Mouse (Mus musculus) kidney, adult 2 months (tissue): Measurements from ENCODE around the gene Nfia.

ENCODE experiments used
- CTCF ChIP-seq: fragments of 200-500 bp; conservative IDR thresholded peaks from 2 replicates; pipeline ENCODE4 v1.5.1; 2011; ENCODE audit warnings: low read depth, mild to moderate bottlenecking, control low read depth, low read length, moderate library complexity, mixed read lengths; ENCODE audit not compliant: insufficient read depth, insufficient read length
- POLR2A ChIP-seq: fragments of 200-500 bp; IDR thresholded peaks from one replicate; pipeline ENCODE4 v1.6.1; 2011; ENCODE audit warnings: low read depth, low read length, control low read depth

- no peak for TF ChIP-seq POLR2A
- no peak for TF ChIP-seq CTCF
Observed at GRCm38 (mm10) chr4:97750401-97750800, 22.1 kb upstream of the Nfia start.
